Mouse (Mus musculus) kidney, adult 2 months (tissue): ENCODE data around the gene Tmem253.

ENCODE experiments used
- CTCF ChIP-seq: fragments of 200-500 bp; conservative IDR thresholded peaks from 2 replicates; pipeline ENCODE4 v1.5.1; 2011; ENCODE audit warnings: low read depth, mild to moderate bottlenecking, control low read depth, low read length, moderate library complexity, mixed read lengths; ENCODE audit not compliant: insufficient read depth, insufficient read length
- POLR2A ChIP-seq: fragments of 200-500 bp; IDR thresholded peaks from one replicate; pipeline ENCODE4 v1.6.1; 2011; ENCODE audit warnings: low read depth, low read length, control low read depth

- no peak for TF ChIP-seq CTCF
- TF ChIP-seq POLR2A = no peak
Measured at GRCm38 (mm10) chr14:52035926-52036325, 20.5 kb downstream of the Tmem253 start.
